Mouse (Mus musculus) olfactory bulb, adult 2 months (tissue): ENCODE measurements around the gene Sox5. TPM values are rescaled to one million over a fixed set of nuclear protein-coding genes. Genes with fewer than 3 reads are reported as not detected.

Experiments used
- H3K27ac ChIP-seq: fragments of 200-500 bp; 2 replicates; pipeline ENCODE4 v1.5.1; 2012; ENCODE audit warnings: low read depth, low read length; ENCODE audit not compliant: insufficient read depth
- H3K4me1 ChIP-seq: fragments of 200-500 bp; 2 replicates; pipeline ENCODE4 v1.6.1; 2012; ENCODE audit warnings: low read length; ENCODE audit not compliant: control insufficient read depth, insufficient read depth
- H3K4me3 ChIP-seq: fragments of 200-500 bp; 2 replicates; pipeline ENCODE4 v1.5.1; 2012; ENCODE audit warnings: mild to moderate bottlenecking, low read depth, low read length, moderate library complexity; ENCODE audit not compliant: insufficient read depth
- CTCF ChIP-seq: fragments of 200-500 bp; IDR thresholded peaks from 2 replicates; pipeline ENCODE4 v1.5.1; 2012; ENCODE audit warnings: low read depth, mild to moderate bottlenecking, low read length, moderate library complexity; ENCODE audit not compliant: insufficient read depth
- POLR2A ChIP-seq: fragments of 200-500 bp; IDR thresholded peaks from 2 replicates; pipeline ENCODE4 v1.6.1; 2012; ENCODE audit warnings: mild to moderate bottlenecking, low read depth, low read length, moderate library complexity; ENCODE audit not compliant: insufficient read depth
- WGBS: fragments of 180-500 bp; shearing (Covaris S2); methylation state at CpG from one replicate; pipeline ENCODE4 v1.1.7; 2018; 5-methylcytosine and 5-hydroxymethylcytosine counted together
- polyA plus RNA-seq: library from polyadenylated mRNA; stranded (reverse); fragments of >200 nt; gene quantifications from 2 replicates; pipeline ENCODE4 v1.2.4, GENCODE M21; 2012; ENCODE audit warnings: low replicate concordance; ENCODE audit not compliant: missing spikeins, insufficient read depth, insufficient read length

Gene Sox5
- polyA plus RNA-seq, 1 experiment: not detected

DNA sequence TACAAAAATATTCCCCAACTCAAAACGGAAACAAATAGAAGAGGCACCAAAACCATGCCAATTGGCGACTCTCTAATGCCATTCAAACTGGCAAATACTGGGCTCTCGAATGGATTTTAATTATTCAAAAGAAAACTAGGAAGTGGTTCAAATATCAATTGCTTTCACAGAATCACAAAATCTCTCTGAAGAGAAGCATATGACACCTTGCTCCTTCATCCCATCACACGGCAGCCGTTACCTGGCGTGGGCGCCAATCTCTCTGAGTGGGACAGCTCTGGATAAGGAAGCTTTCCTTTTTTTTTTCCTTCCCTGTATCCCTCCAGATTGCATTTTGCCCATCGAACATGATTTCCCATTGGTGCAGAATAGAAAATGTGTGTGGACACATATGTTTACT, 801.6 kb downstream of the Sox5 start:
- 77% methylated on average over 8 of the region's 8 CpGs for WGBS
- no peak for TF ChIP-seq POLR2A
- no peak for TF ChIP-seq CTCF
- Histone ChIP-seq H3K4me1 (no peaks in the 10 kb centered on the region), H3K4me3 (no peak overlapping the region), H3K27ac (no peak overlapping the region)

DNA sequence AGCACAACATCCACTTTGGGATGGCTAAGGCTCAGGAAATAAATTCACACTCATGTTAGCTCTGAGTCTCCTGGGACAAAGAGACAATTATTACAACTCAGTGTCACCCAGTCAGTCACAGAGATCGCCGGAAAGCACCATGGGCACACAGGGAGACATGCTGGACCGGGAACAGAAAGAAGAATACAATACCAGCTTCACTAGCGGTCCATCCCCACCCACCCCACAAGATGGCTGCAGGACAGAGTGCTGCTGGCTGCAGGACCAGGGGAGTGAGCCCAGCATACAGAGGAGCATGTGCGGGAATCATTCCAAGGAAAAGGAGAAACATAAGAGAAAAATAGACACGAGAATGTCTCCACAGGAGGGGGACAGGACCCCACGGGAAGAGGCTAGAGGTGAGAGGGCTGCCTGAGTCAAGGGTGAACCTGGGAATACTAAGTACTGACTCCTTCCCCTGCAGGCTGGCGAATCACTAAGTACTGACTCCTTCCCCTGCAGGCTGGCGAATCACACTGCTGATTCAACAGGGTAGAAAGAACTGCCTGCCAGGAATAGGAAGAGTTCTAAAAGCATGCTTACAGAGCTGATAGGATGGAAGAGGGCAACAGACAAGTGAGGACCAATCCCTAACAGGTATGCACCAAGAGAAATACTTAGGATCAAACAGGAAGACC, 813.9 kb downstream of the Sox5 start:
- WGBS: 47% methylated on average over 9 of the region's 9 CpGs
- Histone ChIP-seq H3K4me1 (peaks cover 2% of the 10 kb centered on the region; the same call in 1 of the 2 replicates), H3K4me3 (no peak overlapping the region), H3K27ac (peak overlapping the region; percentile 6; the same call in 1 of the 2 replicates)
- TF ChIP-seq CTCF: no peak
- TF ChIP-seq POLR2A: no peak

GRCm38 (mm10) chr6:143960487-143960886, 821.3 kb downstream of the Sox5 start:
- no peak for TF ChIP-seq POLR2A
- no peak for TF ChIP-seq CTCF
- no peak overlapping the region for H3K4me3 ChIP-seq
- no peak overlapping the region for H3K27ac ChIP-seq
- WGBS: 95% methylated on average over 11 of the region's 11 CpGs
- H3K4me1 ChIP-seq: no peaks in the 10 kb centered on the region

GRCm38 (mm10) chr6:143960081-143960480, 821.7 kb downstream of the Sox5 start:
- no peak for TF ChIP-seq POLR2A
- no peak for TF ChIP-seq CTCF
- H3K27ac ChIP-seq: no peak overlapping the region
- H3K4me3 ChIP-seq: no peak overlapping the region
- WGBS: 90% methylated on average over 8 of the region's 8 CpGs
- no peaks in the 10 kb centered on the region for H3K4me1 ChIP-seq

DNA sequence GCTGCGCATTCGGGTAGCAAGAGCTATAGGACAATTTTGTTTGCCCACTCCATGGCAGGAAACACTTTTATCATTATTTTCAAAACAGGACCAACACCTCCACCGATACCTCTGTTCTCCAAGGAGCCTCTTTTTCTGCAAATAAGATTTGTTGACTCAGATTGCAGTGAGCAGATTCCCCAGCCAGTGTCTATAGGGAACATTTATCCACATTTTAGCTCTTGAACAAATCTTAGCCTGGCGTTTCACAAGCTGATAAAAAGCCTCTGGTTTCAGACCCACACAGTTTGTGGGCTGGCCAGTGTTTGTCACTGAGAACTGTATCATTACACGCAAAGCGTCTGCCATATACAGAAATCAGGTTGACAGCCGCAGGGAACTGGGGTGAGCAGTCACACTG, 823.4 kb downstream of the Sox5 start:
- 69% methylated on average over 7 of the region's 7 CpGs for WGBS
- H3K4me1 ChIP-seq: no peaks in the 10 kb centered on the region
- H3K27ac ChIP-seq: no peak overlapping the region
- TF ChIP-seq POLR2A (no peak), CTCF (no peak)
- no peak overlapping the region for H3K4me3 ChIP-seq

DNA sequence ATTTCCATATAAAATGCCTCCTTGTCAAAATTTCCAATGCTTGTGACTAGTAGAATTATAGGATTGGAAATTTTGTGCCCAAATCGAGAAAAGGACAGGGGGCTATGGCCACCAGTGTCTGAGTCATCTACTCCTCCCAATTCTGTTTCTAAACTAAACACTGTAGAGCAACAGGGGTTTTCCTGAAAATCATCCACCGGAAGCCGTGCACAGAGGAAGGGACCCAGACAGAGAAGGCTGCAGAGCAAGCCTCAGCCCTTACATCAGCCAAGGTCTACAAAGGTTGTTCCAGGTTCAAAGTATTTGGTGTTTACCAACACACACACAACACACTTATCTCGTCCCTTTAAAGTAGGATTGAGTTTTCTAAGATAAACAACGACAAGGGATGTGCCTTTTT, 824.7 kb downstream of the Sox5 start:
- WGBS: 81% methylated on average over 5 of the region's 5 CpGs
- TF ChIP-seq CTCF: no peak
- no peak for TF ChIP-seq POLR2A
- H3K27ac ChIP-seq: no peak overlapping the region
- no peaks in the 10 kb centered on the region for H3K4me1 ChIP-seq
- no peak overlapping the region for H3K4me3 ChIP-seq

GRCm38 (mm10) chr6:143948553-143949308, 833.0 kb downstream of the Sox5 start:
- TF ChIP-seq POLR2A: no peak
- TF ChIP-seq CTCF: no peak
- H3K27ac ChIP-seq: no peak overlapping the region
- H3K4me3 ChIP-seq: no peak overlapping the region
- H3K4me1 ChIP-seq: no peaks in the 10 kb centered on the region
- 74% methylated on average over 12 of the region's 12 CpGs for WGBS

- Histone ChIP-seq H3K4me3 (no peak overlapping the region), H3K27ac (no peak overlapping the region), H3K4me1 (no peaks in the 10 kb centered on the region)
- 95% methylated on average over 4 of the region's 4 CpGs for WGBS
- TF ChIP-seq CTCF (no peak), POLR2A (no peak)
These were observed 833.7 kb downstream of the Sox5 start for GRCm38 (mm10) chr6:143948071-143948470.

DNA sequence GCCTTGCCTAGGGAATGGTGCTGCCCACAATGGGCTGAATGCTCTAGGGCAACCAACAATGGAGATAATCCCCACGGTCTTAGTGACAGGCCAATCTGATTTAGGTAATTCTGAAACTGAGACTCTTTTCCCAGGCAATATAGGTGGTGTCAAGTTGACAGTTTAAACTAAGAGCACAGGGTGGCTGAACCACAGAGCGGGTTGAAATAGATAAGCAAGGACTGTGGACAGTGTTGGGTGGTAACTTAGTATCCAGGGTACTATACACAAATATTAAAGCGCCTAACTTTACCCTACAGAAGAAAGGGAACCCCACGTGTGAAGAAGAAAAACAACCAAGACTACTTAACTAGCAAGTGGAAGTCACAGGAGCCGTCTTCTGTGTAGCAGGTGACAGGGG, 838.7 kb downstream of the Sox5 start:
- 90% methylated on average over 5 of the region's 5 CpGs for WGBS
- no peak for TF ChIP-seq POLR2A
- no peak for TF ChIP-seq CTCF

More for the DNA sequence above, 838.7 kb downstream of the Sox5 start:
- Histone ChIP-seq H3K4me1 (no peaks in the 10 kb centered on the region), H3K27ac (no peak overlapping the region), H3K4me3 (no peak overlapping the region)
